Mouse (Mus musculus): ENCODE results near the gene Olfr1271. TPM values are rescaled to one million over a fixed set of nuclear protein-coding genes. Genes with fewer than 3 reads are reported as not detected.
"Not testable (repeated sequence)": the region's sequence is repeated elsewhere in the genome, so short reads cannot be mapped to it uniquely, and the experiment has no call there.

Gene Olfr1271
- polyA plus RNA-seq (2012; ENCODE audit: insufficient read depth, insufficient read length, low replicate concordance, missing spikeins), result not detected in 2 replicates

GRCm38 (mm10) chr2:90270932-90271331 lies at the start of gene Olfr1271:
Gene Olfr1271 (minus strand): TSS chr2:90271032.
- TF ChIP-seq CTCF (IDR thresholded peaks at IDR 0.05; ENCODE audit: insufficient read depth, low read depth, low read length) (no peak), POLR2A (IDR thresholded peaks at IDR 0.05; ENCODE audit: insufficient read depth, low read depth, low read length) (no peak)
- Histone ChIP-seq H3K4me1 (ENCODE audit: control insufficient read depth, insufficient read depth, low read length) (no peaks in the 10 kb centered on the region), H3K4me3 (ENCODE audit: insufficient read depth, low read depth, low read length) (no peak within 1 kb of the TSS), H3K27ac (ENCODE audit: insufficient read depth, low read depth, low read length) (no peak within 1 kb of the TSS)
- 91% methylated on average over 2 of the region's 2 CpGs for WGBS

- 84% methylated on average over 6 of the region's 6 CpGs for WGBS
- no peak within 1 kb of the TSS for H3K4me3 ChIP-seq (ENCODE audit: insufficient read depth, low read depth, low read length)
- H3K4me1 ChIP-seq (ENCODE audit: control insufficient read depth, insufficient read depth, low read length), result no peaks in the 10 kb centered on the region
- TF ChIP-seq POLR2A (IDR thresholded peaks at IDR 0.05; ENCODE audit: insufficient read depth, low read depth, low read length), result no peak
- TF ChIP-seq CTCF (IDR thresholded peaks at IDR 0.05; ENCODE audit: insufficient read depth, low read depth, low read length), result no peak
- H3K27ac ChIP-seq (ENCODE audit: insufficient read depth, low read depth, low read length), result no peak within 1 kb of the TSS
Observed at GRCm38 (mm10) chr2:90292741-90293140, 21.9 kb upstream of the Olfr1271 start, which contains the start of gene Olfr1272. Gene Olfr1272 (minus strand): TSS chr2:90292841.

- H3K4me3 ChIP-seq (ENCODE audit: insufficient read depth, low read depth, low read length), result no peak within 1 kb of the TSS
- TF ChIP-seq POLR2A (IDR thresholded peaks at IDR 0.05; ENCODE audit: insufficient read depth, low read depth, low read length) (no peak), CTCF (IDR thresholded peaks at IDR 0.05; ENCODE audit: insufficient read depth, low read depth, low read length) (no peak)
- WGBS, result 94% methylated on average over 4 of the region's 4 CpGs
- H3K4me1 ChIP-seq (ENCODE audit: control insufficient read depth, insufficient read depth, low read length), result no peaks in the 10 kb centered on the region
- no peak within 1 kb of the TSS for H3K27ac ChIP-seq (ENCODE audit: insufficient read depth, low read depth, low read length)
Observed at GRCm38 (mm10) chr2:90257492-90257891, 13.3 kb downstream of the Olfr1271 start, which contains the start of gene Olfr142. Gene Olfr142 (minus strand): TSS chr2:90257592.

DNA sequence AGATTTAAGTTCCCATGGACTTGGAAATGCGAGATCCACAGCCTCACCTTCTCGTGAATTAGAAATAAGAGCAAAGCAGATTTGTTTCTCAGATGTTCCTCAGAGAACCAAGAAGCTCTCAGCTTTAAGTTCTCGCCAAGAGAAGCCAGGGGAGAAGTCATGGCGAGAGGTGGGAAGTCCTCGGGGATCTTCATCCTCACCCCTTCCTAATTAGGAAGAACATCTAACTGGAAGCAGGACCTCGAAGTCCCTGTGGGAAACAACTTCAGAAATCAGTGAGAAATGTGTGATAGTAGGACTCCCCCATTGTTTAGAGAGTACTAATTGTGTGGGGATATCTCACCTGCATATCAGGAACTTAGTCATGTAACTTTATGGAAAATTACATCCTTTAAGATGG lies 46.4 kb downstream of the Olfr1271 start, which contains the start of gene Olfr1506:
Olfr1506 (minus strand) TSS at position 101 of the 400 bp plus-strand sequence.
- H3K27ac ChIP-seq (ENCODE audit: insufficient read depth, low read depth, low read length); H3K4me1 ChIP-seq (ENCODE audit: control insufficient read depth, insufficient read depth, low read length); H3K4me3 ChIP-seq (ENCODE audit: insufficient read depth, low read depth, low read length): not testable (repeated sequence)
- no CpG with 5 or more reads among the region's 6 CpGs for WGBS

Other genes with a start within 250 kb of the Olfr1271 start
- not detected in 2 replicates for gene Olfr1264, start 245.5 kb downstream of the Olfr1271 start, polyA plus RNA-seq (2012; ENCODE audit: insufficient read depth, insufficient read length, low replicate concordance, missing spikeins)
- not detected in 2 replicates for gene Olfr1265, start 235.7 kb downstream of the Olfr1271 start, polyA plus RNA-seq (2012; ENCODE audit: insufficient read depth, insufficient read length, low replicate concordance, missing spikeins)
- gene Olfr140, start 207.4 kb downstream of the Olfr1271 start, polyA plus RNA-seq (2012; ENCODE audit: insufficient read depth, insufficient read length, low replicate concordance, missing spikeins), result not detected in 2 replicates
- not detected in 2 replicates for gene Olfr1269, start 149.6 kb downstream of the Olfr1271 start, polyA plus RNA-seq (2012; ENCODE audit: insufficient read depth, insufficient read length, low replicate concordance, missing spikeins)
- gene Olfr32, start 128.7 kb downstream of the Olfr1271 start, polyA plus RNA-seq (2012; ENCODE audit: insufficient read depth, insufficient read length, low replicate concordance, missing spikeins), result not detected in 2 replicates
- not detected in 2 replicates for gene Olfr1270, start 117.9 kb downstream of the Olfr1271 start, polyA plus RNA-seq (2012; ENCODE audit: insufficient read depth, insufficient read length, low replicate concordance, missing spikeins)
- gene Olfr1506, start 46.5 kb downstream of the Olfr1271 start, polyA plus RNA-seq (2012; ENCODE audit: insufficient read depth, insufficient read length, low replicate concordance, missing spikeins), result not detected in 2 replicates
- not detected in 2 replicates for gene Olfr142, start 13.4 kb downstream of the Olfr1271 start, polyA plus RNA-seq (2012; ENCODE audit: insufficient read depth, insufficient read length, low replicate concordance, missing spikeins)
- gene Olfr1272, start 21.8 kb upstream of the Olfr1271 start, polyA plus RNA-seq (2012; ENCODE audit: insufficient read depth, insufficient read length, low replicate concordance, missing spikeins), result not detected in 2 replicates
- not detected in 2 replicates for gene Gm13769, start 51.2 kb upstream of the Olfr1271 start, polyA plus RNA-seq (2012; ENCODE audit: insufficient read depth, insufficient read length, low replicate concordance, missing spikeins)
- not detected in 2 replicates for gene Olfr1274-ps, start 127.7 kb upstream of the Olfr1271 start, polyA plus RNA-seq (2012; ENCODE audit: insufficient read depth, insufficient read length, low replicate concordance, missing spikeins)

Measured in olfactory bulb, adult 2 months (tissue).